Mouse (Mus musculus) heart, embryonic 11.5 days (tissue): ENCODE results near the gene Faf2. TPM values are rescaled to one million over a fixed set of nuclear protein-coding genes. Genes with fewer than 3 reads are reported as not detected.
A peak's percentile ranks its signal among the peaks of the same experiment; 100 is the strongest.

Experiments
- ATAC-seq: fragments of 200-750 bp; cut with Nextera tagmentation; replicated peaks from 2 replicates; pipeline ENCODE4 v1.8.0; 2017; ENCODE audit warnings: moderate library complexity; ENCODE audit not compliant: insufficient number of reproducible peaks, low FRiP score, low TSS enrichment
- H3K27ac ChIP-seq: fragments of 300-500 bp; sonication (generic); 2 replicates; pipeline ENCODE4 v1.5.1; 2014; ENCODE audit warnings: mild to moderate bottlenecking, low read depth, low read length
- H3K27me3 ChIP-seq: fragments of 300-500 bp; sonication (generic); 2 replicates; pipeline ENCODE4 v1.6.1; 2014; ENCODE audit warnings: mild to moderate bottlenecking, low read length, mixed read lengths; ENCODE audit not compliant: control insufficient read depth, insufficient read depth
- H3K36me3 ChIP-seq: fragments of 300-500 bp; sonication (generic); 2 replicates; pipeline ENCODE4 v1.6.1; 2014; ENCODE audit warnings: mild to moderate bottlenecking, low read length, moderate library complexity, mixed read lengths; ENCODE audit not compliant: control insufficient read depth, insufficient read depth
- H3K4me1 ChIP-seq: fragments of 300-500 bp; sonication (generic); 2 replicates; pipeline ENCODE4 v1.6.1; 2014; ENCODE audit warnings: low read length; ENCODE audit not compliant: control insufficient read depth, insufficient read depth
- H3K4me2 ChIP-seq: fragments of 300-500 bp; sonication (generic); 2 replicates; pipeline ENCODE4 v1.6.1; 2014; ENCODE audit warnings: mild to moderate bottlenecking, moderate library complexity
- H3K4me3 ChIP-seq: fragments of 300-500 bp; sonication (generic); 2 replicates; pipeline ENCODE4 v1.5.1; 2014; ENCODE audit warnings: low read depth, low read length
- H3K9ac ChIP-seq: fragments of 300-500 bp; sonication (generic); 2 replicates; pipeline ENCODE4 v1.6.1; 2014; ENCODE audit warnings: mild to moderate bottlenecking, low read depth, low read length, moderate library complexity
- H3K9me3 ChIP-seq: fragments of 300-500 bp; sonication (generic); replicated peaks from 2 replicates; pipeline ENCODE4 v1.6.1; 2016; ENCODE audit warnings: low read length; ENCODE audit not compliant: control insufficient read depth
- WGBS: fragments of 180-500 bp; shearing (Covaris S2); extraction: QIAGEN DNeasy Blood & Tissue Kit; methylation state at CpG from one replicate; pipeline ENCODE4 v1.1.7; 2014; ENCODE audit not compliant: insufficient replicate concordance; 5-methylcytosine and 5-hydroxymethylcytosine counted together
- polyA plus RNA-seq: library from polyadenylated mRNA; unstranded; fragments of >200 nt; fragmentation: Nextera tagmentation; extraction: Ambion mirVana; gene quantifications from 2 replicates; pipeline ENCODE4 v1.2.1, GENCODE M21; 2014

The Faf2 gene
- polyA plus RNA-seq, 1 experiment from 2014 or later, result 73.8 TPM

DNA sequence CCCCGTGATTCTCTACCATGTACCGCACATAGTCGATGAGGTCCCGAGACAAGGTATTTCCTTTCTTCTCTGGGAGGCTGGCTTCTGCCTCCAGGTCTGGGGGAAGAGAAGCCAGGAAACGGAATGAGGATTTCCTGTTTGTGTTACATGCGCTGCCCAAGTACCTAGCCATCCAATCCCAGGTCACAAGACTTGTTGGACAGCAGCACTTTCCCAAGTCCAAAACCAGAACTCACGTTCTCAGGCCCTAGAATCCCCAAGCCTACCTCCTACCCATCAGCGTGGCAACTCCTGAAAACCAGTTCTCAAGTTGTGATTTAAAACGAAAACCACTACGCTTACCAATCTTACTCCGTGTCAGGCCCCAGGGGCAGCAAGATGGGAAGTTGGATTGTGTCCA lies 35.8 kb upstream of the Faf2 start:
- peaks cover 21% of the 10 kb centered on the region for H3K36me3 ChIP-seq
- no peak overlapping the region for H3K4me3 ChIP-seq
- H3K4me2 ChIP-seq, result no peak overlapping the region
- no peaks in the 10 kb centered on the region for H3K27me3 ChIP-seq
- no peak overlapping the region for H3K27ac ChIP-seq
- no peak for ATAC-seq
- H3K9me3 ChIP-seq, result no peaks in the 10 kb centered on the region
- H3K9ac ChIP-seq, result no peak overlapping the region
- peaks cover 8% of the 10 kb centered on the region for H3K4me1 ChIP-seq
- 82% methylated on average over 11 of the region's 11 CpGs for WGBS

DNA sequence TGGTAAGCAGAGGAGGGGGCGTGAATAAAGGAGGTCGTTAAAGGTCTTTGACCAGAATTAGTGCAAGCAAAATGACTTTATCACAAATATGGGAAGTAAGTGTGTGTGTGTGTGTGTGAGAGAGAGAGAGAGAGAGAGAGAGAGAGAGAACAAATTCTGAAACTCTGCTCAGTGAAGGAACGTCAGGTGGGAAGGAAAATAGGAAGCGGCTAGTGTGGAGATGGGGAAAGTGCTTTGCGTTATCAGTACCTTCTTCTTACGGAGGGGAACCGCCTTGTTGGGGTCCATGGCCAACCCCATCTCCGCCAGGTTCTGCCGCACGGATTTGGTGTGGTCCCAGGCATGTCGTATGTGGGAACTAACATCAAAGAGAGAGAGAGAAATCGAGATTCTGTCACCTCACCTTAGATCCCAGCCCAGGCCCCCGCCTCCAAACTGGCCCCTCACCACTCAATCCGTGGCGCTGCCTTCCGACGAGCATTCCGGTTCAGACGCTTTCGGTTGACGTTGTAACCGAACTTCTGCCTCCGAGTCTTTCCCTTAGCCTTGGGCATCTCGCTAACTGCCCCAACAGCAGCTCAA lies 32.1 kb upstream of the Faf2 start:
- peaks cover 15% of the 10 kb centered on the region for H3K4me1 ChIP-seq
- H3K27ac ChIP-seq, result peak overlapping the region; percentile 59
- no peaks in the 10 kb centered on the region for H3K27me3 ChIP-seq
- 1% methylated on average over 24 of the region's 24 CpGs for WGBS
- peak overlapping the region; percentile 69 for H3K4me3 ChIP-seq
- ATAC-seq, result no peak
- H3K9ac ChIP-seq, result peak overlapping the region; percentile 77
- H3K9me3 ChIP-seq, result no peaks in the 10 kb centered on the region
- peaks cover 5% of the 10 kb centered on the region; the same call in 1 of the 2 replicates for H3K36me3 ChIP-seq
- H3K4me2 ChIP-seq, result peak overlapping the region; percentile 78

DNA sequence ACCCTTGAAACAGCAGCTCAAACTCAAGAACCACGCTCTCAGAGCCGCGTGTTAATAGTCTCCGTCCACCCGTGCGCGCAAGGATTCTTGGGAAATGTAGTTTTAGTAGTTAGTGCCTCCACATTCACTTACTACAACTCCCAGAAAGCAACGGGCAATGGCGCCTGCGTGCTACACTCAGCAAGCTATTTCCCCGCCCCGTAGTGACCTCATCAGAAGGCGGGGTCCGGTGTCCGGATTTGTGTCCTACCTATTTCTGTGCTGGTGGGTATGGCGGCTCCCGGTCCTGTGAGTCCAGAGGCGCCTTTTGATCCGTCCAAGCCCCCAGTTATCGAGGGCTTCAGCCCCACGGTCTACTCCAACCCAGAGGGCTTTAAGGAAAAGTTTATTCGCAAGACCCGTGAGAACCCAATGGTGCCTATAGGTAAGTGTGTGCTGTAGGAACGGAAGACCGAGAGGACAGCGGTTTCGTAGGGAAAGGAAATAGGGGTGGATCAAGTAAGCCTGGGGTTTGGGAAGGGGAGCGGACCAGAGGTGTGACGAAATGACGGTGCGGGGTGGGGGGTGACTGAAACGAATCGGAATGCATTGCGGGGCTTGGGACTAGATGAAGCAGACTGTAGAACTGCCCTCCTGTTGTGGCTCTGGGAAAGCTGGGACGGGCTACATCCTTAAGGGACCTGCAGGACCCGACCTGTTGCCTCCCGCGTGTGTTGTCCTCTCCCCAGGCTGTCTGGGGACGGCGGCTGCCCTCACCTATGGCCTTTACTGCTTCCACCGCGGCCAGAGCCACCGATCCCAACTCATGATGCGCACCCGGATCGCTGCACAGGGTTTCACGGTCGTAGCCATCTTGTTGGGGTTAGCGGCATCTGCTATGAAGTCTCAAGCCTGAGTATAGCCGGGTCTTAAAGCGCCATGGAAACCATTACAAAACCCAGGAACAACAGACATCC lies 31.3 kb upstream of the Faf2 start, which contains the start of the genes Nop16 and Higd2a:
TSS of gene Nop16 (minus strand) at position 95 of the 956 bp plus-strand sequence.
TSS of gene Higd2a (plus strand) at position 212 of the 956 bp plus-strand sequence.
- 0 out of 2 replicates have a peak, but pooled peaks cover 2% of the 10 kb centered on the region for H3K36me3 ChIP-seq
- WGBS, result under 1% methylated on average over 51 of the region's 51 CpGs
- peak; percentile 96 for ATAC-seq

DNA sequence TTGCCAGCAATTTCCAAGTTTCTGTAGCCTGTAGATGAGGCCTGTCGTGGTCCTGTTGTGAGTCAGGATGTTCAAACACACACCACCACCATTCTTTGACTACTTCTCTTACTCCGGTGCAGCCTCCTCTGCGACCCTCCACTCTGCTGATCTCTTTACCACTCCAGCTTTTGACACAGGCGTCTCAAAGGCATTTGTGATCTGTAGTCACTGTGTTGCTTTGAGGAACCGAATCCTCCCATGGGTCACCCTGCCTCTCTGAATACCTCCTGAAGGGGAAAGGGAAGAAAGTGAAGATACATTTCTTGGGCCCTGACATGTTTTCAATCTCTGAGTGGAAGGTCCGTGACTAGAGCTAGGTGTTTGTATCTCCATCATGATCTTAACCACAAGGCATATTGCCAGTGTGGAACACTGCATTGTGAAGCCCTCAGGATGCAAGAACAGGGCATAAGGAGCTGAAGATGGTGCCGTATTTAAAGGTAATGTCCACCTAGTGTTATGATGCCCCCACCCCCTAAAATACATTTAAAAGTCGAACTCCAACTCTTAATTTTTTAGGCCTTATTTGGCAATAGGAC lies 29.7 kb upstream of the Faf2 start:
- 86% methylated on average over 8 of the region's 8 CpGs for whole genome bisulfite sequencing
- peak overlapping the region; percentile 81; the same call in 1 of the 2 replicates for H3K4me2 ChIP-seq
- no peaks in the 10 kb centered on the region for H3K27me3 ChIP-seq
- H3K4me1 ChIP-seq, result peaks cover 31% of the 10 kb centered on the region
- ATAC-seq, result no peak
- H3K9ac ChIP-seq, result no peak overlapping the region
- H3K27ac ChIP-seq, result no peak overlapping the region
- H3K36me3 ChIP-seq, result 0 out of 2 replicates have a peak, but pooled peaks cover 2% of the 10 kb centered on the region
- no peak overlapping the region for H3K4me3 ChIP-seq
- H3K9me3 ChIP-seq, result no peaks in the 10 kb centered on the region

More for the DNA sequence above, 31.3 kb upstream of the Faf2 start, which contains the start of the genes Nop16 and Higd2a:
- H3K27me3 ChIP-seq, result no peaks in the 10 kb centered on the region
- H3K4me1 ChIP-seq, result peaks cover 16% of the 10 kb centered on the region
- peak within 1 kb of the TSS; percentile 69 for H3K4me3 ChIP-seq
- peak within 1 kb of the TSS; percentile 77 for H3K9ac ChIP-seq
- no peaks in the 10 kb centered on the region for H3K9me3 ChIP-seq
- H3K4me2 ChIP-seq, result peak within 1 kb of the TSS; percentile 81
- peak within 1 kb of the TSS; percentile 69 for H3K27ac ChIP-seq

DNA sequence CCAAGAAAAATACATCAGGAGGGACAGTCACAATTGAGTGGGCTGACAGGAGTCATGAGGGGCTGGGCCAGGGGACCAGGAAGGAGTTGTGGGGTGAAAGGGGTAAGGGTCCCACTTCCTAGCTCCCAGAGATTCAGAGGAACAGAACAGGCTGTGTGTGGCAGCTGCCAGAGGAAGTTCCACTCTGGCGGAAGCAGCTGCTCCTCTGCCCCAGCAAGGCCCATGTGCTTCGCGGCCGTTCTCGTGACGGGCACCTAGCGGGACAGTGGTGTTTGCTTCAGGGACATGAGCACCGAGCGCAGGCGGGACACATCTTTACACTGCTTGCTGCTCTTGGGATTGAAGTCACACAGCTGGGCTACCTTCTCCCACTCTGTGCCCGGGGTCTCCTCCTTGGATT lies 28.0 kb upstream of the Faf2 start:
- Histone ChIP-seq H3K27ac (no peak overlapping the region), H3K27me3 (no peaks in the 10 kb centered on the region), H3K9ac (no peak overlapping the region), H3K9me3 (no peaks in the 10 kb centered on the region), H3K4me3 (no peak overlapping the region), H3K4me2 (no peak overlapping the region), H3K4me1 (peaks cover 42% of the 10 kb centered on the region), H3K36me3 (no peaks in the 10 kb centered on the region)
- no peak for ATAC-seq
- 86% methylated on average over 11 of the region's 11 CpGs for WGBS

DNA sequence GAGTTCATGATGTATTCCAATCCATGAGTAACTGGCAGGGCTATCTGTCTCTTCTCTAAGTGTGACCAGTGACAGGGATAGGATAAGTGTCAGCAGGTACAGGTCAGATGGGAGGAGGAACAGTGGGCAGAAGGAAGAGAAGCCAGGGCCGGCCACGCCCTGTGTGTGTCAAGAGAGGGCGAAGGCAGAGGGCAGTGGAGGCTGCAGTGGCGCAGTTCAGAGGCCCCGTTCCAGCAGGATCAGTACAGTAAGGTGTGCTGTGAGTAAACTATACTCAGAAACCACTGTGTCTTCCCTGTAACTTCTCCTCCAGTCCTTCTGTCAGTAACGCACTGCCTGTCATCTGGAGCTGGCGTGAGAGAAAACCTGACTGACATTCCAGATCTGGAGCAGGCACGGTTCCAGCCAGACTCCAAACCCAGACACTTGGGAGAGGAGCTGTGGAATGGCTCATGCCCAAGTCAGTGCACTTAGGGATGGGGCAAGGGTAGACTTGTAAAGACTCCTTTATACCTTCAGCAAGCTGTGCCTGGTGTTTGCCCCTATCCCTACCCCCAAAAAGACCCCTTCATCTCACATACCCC lies 25.4 kb upstream of the Faf2 start:
- Histone ChIP-seq H3K4me1 (peaks cover 33% of the 10 kb centered on the region), H3K9me3 (no peaks in the 10 kb centered on the region), H3K27ac (peak overlapping the region; percentile 50; the same call in 1 of the 2 replicates), H3K4me2 (peak overlapping the region; percentile 7), H3K27me3 (no peaks in the 10 kb centered on the region), H3K36me3 (peaks cover 4% of the 10 kb centered on the region; the same call in 1 of the 2 replicates), H3K9ac (no peak overlapping the region), H3K4me3 (no peak overlapping the region)
- 56% methylated on average over 8 of the region's 8 CpGs for WGBS
- no peak for ATAC-seq

DNA sequence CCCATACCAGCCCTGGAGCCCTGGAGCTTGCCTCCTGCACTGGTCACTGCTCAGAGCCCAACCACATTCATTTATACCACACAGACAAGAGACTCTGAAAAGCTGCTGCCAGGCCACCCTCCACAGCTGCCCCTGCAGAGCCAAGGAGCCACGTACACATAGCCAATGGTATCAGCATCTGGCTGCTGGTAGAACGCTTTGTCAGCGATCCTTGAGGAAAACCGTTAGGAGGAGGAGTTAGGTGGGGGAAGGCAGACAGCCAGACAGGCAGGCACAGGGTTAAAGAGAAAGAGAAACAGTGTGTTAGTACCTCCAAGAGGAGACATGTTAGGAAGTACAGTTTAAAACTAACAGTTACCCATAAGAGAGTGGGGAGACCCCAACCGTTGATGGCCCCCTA lies 24.7 kb upstream of the Faf2 start:
- Histone ChIP-seq H3K27me3 (no peaks in the 10 kb centered on the region), H3K27ac (peak overlapping the region; percentile 13), H3K36me3 (peaks cover 4% of the 10 kb centered on the region; the same call in 1 of the 2 replicates), H3K4me3 (no peak overlapping the region), H3K9me3 (no peaks in the 10 kb centered on the region), H3K4me1 (peaks cover 28% of the 10 kb centered on the region), H3K9ac (no peak overlapping the region), H3K4me2 (peak overlapping the region; percentile 7)
- 48% methylated on average over 5 of the region's 5 CpGs for WGBS
- no peak for ATAC-seq

DNA sequence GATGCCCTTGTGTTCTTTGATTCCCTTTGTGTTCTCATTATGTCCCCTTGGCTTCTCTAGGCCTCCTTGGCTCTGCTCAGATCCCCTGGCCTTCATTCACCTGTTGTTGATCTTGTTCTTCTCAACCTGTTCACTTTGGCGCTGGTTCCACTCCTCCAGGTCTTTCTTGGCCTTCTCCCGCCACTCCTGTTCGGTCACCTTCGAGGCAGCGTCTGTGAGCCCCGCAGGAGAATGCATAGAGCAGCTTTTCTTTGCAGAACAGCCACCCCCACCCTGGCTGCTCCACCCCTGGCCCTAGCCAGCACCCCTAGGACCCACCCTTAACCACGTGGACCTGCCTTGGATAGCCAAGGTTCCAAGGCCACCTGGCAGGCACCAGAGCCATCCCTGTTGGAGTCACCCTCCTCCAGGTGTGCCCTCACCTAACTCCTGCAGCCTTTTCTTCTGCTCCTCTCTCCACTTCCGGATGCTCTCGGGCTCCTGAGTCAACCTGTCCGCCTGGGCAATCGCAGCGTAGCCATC lies 22.9 kb upstream of the Faf2 start:
- Histone ChIP-seq H3K4me3 (no peak overlapping the region), H3K4me1 (peaks cover 28% of the 10 kb centered on the region), H3K9ac (no peak overlapping the region), H3K4me2 (no peak overlapping the region), H3K36me3 (peaks cover 4% of the 10 kb centered on the region; the same call in 1 of the 2 replicates), H3K9me3 (no peaks in the 10 kb centered on the region), H3K27ac (no peak overlapping the region), H3K27me3 (no peaks in the 10 kb centered on the region)
- WGBS, result 82% methylated on average over 12 of the region's 12 CpGs
- ATAC-seq, result no peak
